Mouse (Mus musculus) urinary bladder, postnatal 36 days (tissue): ENCODE results near the gene Gm28053.

ENCODE experiments used
- DNase-seq, 2 experiments: peaks; one replicate each; pipeline ENCODE4 v3.0.0; 2022; ENCODE audit warnings: low spot score in 2 of 2, mixed read lengths in 1 of 2

The Gm28053 gene

GRCm38 (mm10) chr6:48741273-48741672 is 22.9 kb downstream of the Gm28053 start:
- DNase-seq, result no peak

GRCm38 (mm10) chr6:48741711-48742206 is 23.4 kb downstream of the Gm28053 start:
- DNase-seq, result no peak

GRCm38 (mm10) chr6:48742422-48743351 is 24.3 kb downstream of the Gm28053 start:
- DNase-seq, result no peak

- DNase-seq, result no peak
Measured at GRCm38 (mm10) chr6:48745490-48745889, 27.1 kb downstream of the Gm28053 start.

GRCm38 (mm10) chr6:48745959-48746889 is 27.8 kb downstream of the Gm28053 start, which contains the start of gene Gimap5:
Gene Gimap5, plus strand, starts transcription at chr6:48746197.
- DNase-seq, result peak in 1 of 2 experiments; percentile 18

GRCm38 (mm10) chr6:48747091-48747966 is 28.9 kb downstream of the Gm28053 start:
- DNase-seq, result no peak

- no peak for DNase-seq
Measured at GRCm38 (mm10) chr6:48763567-48764270, 45.3 kb downstream of the Gm28053 start.

- DNase-seq, result no peak
Measured at GRCm38 (mm10) chr6:48764496-48764895, 46.1 kb downstream of the Gm28053 start.

- DNase-seq, result no peak
Measured at GRCm38 (mm10) chr6:48768178-48768869, 49.9 kb downstream of the Gm28053 start.

- DNase-seq, result no peak
Measured at GRCm38 (mm10) chr6:48768933-48769332, 50.5 kb downstream of the Gm28053 start.

GRCm38 (mm10) chr6:48770696-48771095 is 52.3 kb downstream of the Gm28053 start, which contains the start of gene Gimap3:
Gene Gimap3, minus strand, starts transcription at chr6:48770851.
- no peak for DNase-seq

GRCm38 (mm10) chr6:48772030-48772429 is 53.6 kb downstream of the Gm28053 start:
- DNase-seq, result peak; percentile 69 to 82

- DNase-seq, result no peak
Measured at GRCm38 (mm10) chr6:48784406-48784805, 66.0 kb downstream of the Gm28053 start.

- DNase-seq, result peak in 1 of 2 experiments; percentile 24
Measured at GRCm38 (mm10) chr6:48785189-48785588, 66.8 kb downstream of the Gm28053 start.

GRCm38 (mm10) chr6:48785601-48786000 is 67.2 kb downstream of the Gm28053 start:
- DNase-seq, result no peak

GRCm38 (mm10) chr6:48787867-48788266 is 69.5 kb downstream of the Gm28053 start:
- no peak for DNase-seq

GRCm38 (mm10) chr6:48801897-48802296 is 83.5 kb downstream of the Gm28053 start:
- no peak for DNase-seq
